Mouse (Mus musculus): Measurements from ENCODE around the gene Hoxc11. TPM values are rescaled to one million over a fixed set of nuclear protein-coding genes. Genes with fewer than 3 reads are reported as not detected.

The Hoxc11 gene
- total RNA-seq, 2 experiments from 2014 or later, result not detected

DNA sequence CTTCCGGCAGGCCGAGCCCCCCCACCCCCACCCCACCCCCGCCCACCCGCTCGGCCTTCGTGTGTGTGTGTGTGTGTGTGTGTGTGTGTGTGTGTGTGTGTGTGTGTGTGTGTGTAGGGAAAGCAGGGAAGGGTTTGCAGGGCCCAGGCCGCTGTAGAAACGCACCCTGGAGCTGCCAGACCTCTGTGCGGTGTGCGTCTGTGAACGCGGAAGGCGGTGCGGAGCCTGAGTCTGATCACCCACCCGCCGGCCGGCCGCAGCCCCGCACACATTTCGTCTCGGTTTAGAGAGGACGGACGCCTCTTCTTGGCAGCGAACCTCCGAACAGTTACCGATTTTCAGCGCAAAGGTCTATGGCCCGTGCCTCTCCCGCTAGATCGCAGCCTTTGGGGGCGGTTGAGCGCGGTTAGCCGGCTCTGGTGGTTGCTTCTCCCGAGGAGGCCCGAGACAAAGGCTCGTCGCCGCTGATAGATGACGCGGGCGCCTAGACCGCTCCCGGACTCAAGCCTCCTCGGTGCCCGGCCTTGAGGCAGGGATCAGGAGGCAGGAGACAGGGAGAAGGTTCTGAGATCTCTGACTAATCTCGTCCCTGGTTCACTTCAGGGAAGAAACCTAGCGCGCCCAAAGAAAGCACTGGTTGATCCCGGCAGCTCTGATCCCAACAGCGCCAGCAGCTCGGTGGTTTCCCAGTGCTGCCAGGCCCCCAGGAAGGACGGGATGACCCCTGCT lies 11.3 kb upstream of the Hoxc11 start:
- no peak for DNase-seq (ENCODE audit: extremely low spot score in 1 of 2, low spot score in 2 of 2)
- Histone ChIP-seq H3K4me3 (no peak overlapping the region), H3K27ac (no peak overlapping the region)
- intact Hi-C loops (cut with DNase I), result no loop called here
- no peak for TF ChIP-seq CTCF (IDR thresholded peaks at IDR 0.05)

DNA sequence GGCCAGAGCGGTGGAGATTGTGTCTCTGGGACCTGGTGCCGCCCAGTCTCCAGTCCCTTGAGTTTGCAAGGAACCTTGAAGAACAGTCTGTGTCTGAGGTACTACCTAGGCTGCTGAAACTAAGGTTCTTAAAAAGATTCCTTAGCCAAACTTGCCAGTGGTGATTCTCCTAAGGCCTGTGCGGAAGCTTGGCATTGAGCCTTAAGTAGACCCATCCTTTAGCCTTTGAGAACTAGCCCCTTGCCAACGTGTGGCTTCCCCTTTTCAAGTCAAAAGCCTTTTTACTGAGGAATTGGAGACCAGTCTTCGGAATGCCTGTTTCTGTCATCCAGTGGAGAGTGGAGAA lies 10.8 kb upstream of the Hoxc11 start:
- Histone ChIP-seq H3K4me3 (no peak overlapping the region), H3K27ac (no peak overlapping the region)
- no peak for TF ChIP-seq CTCF (IDR thresholded peaks at IDR 0.05)
- DNase-seq (ENCODE audit: extremely low spot score in 1 of 2, low spot score in 2 of 2), result no peak
- intact Hi-C loops (cut with DNase I), result no loop called here

DNA sequence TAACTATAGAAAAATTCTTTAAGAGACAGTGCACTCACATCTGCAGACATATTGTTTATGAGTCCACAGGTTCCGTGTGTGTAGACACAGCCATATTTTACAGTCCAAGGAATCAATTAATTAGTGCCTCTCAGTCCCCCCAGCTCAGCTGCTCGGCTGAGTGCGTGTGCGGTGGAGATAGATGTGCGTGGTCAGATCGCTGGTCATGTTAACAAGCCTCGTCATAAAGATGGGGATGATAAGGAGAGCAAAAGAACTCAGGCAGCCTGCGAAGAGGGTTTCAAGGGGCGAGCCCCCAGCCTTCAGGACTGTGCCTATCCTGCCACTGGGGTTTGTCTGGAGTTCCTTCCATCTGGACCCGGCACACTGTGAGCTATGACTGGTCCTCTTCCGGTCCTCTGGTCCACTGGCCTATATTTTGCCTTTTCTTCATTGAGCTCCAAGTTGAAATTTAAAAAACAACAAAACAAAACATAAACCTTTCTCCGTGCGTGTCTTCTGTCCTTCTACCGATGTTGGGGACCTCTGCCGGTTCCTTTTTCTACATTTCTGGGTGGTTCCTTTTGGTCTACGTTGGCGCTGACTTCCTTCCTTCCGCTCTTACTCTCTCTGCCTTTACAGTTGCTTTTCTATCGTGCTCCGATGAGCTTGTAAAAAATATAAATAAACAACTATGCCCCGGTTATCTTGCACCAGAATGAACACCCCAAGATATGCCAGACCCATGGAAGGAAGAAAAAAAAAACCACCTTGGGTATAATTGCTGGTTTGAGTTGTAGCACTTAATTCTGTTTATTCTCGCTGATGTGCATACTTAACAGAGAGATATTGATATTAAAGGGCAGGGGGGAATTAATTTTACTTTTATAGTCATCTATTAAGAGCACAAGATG lies 8.8 kb upstream of the Hoxc11 start:
- no peak for TF ChIP-seq CTCF (IDR thresholded peaks at IDR 0.05)
- DNase-seq (ENCODE audit: extremely low spot score in 1 of 2, low spot score in 2 of 2), result no peak
- no peak overlapping the region for H3K27ac ChIP-seq
- intact Hi-C loops (cut with DNase I), result no loop called here
- no peak overlapping the region for H3K4me3 ChIP-seq

DNA sequence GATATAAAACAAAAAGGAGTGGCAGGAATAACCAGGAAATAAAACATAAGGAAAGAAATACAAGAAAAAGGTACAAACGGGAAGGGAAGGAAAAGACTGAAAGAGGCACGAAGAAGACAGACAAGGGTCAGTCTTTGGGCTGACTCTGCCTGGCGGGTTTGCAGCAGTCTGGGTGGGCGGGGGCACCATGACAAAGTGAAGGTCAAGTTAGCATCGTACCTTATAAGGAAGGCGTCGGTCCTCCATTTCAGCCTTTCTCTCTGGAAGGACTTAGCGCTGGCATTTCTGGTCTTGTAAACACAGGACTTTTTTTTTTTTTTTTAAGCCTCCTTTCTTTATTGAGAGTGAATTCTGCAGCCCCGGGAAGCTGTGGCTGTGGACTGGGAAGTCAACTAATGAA lies 7.0 kb upstream of the Hoxc11 start:
- no peak for DNase-seq (ENCODE audit: extremely low spot score in 1 of 2, low spot score in 2 of 2)
- intact Hi-C loops (cut with DNase I), result no loop called here
- H3K4me3 ChIP-seq, result no peak overlapping the region
- TF ChIP-seq CTCF (IDR thresholded peaks at IDR 0.05), result no peak
- H3K27ac ChIP-seq, result no peak overlapping the region

DNA sequence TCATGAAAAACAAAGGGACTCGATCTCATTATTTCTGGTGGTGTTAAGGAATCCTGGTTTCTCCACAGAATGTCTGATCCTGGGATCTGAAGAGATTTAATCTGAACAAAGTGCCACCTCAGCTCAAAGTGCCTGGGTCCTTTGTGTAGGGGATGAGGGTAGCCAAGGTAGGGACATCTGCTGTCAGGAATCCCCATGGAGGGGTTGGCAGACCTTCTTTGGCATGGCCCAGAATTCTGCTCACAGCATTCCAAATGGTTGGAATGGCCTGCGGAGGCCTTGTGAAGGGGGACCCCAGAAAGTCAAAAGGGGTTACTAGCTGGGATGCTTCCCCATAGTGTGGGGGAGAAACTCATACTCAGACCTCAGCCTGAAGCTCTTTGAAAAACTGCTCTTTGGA lies 5.4 kb upstream of the Hoxc11 start:
- Histone ChIP-seq H3K4me3 (no peak overlapping the region), H3K27ac (no peak overlapping the region)
- TF ChIP-seq CTCF (IDR thresholded peaks at IDR 0.05), result no peak
- no peak for DNase-seq (ENCODE audit: extremely low spot score in 1 of 2, low spot score in 2 of 2)
- intact Hi-C loops (cut with DNase I), result no loop called here

DNA sequence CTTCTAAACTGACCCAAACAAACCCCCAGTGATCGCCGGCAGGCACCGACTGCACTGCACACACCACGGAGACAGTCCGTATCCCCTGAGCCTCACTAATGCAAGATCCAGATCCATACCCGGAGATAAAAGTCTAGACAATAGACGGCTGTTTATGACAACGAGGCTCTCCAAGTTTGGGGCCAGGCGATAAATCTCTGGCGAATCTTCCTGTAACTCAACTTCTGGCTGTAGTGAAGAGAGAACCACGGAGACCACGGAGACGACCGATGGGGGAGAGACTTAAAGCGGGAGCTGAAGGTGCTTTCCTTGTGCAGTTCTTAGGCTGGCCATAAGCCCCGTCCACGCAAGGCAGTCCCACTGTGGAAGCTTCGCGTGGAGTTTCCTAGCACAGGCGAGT lies 4.5 kb upstream of the Hoxc11 start:
- DNase-seq (ENCODE audit: extremely low spot score in 1 of 2, low spot score in 2 of 2), result no peak
- intact Hi-C loops (cut with DNase I), result no loop called here

DNA sequence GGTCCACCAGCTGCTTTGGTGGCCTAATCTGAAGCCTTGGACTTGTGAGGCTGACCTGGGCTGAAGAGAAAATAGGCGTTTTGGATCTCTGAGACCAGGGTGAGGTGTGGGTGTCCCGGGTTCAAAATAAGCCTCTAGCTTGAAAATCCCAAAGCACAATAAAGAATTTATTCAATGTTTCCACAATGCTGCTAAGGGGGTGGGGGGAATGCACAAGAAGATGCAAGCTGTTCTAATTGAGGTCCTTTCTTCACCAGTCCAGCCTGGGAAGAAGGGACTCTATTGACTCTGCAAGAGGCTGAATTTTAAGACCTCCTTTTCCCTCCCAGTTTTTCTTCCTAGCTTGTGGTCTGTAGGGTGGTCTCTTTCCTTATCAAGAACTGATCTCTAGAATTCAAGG lies 3.4 kb upstream of the Hoxc11 start:
- TF ChIP-seq CTCF (IDR thresholded peaks at IDR 0.05), result no peak
- intact Hi-C loops (cut with DNase I), result no loop called here
- no peak for DNase-seq (ENCODE audit: extremely low spot score in 1 of 2, low spot score in 2 of 2)
- Histone ChIP-seq H3K27ac (no peak overlapping the region), H3K4me3 (no peak overlapping the region)

More for the DNA sequence above, 4.5 kb upstream of the Hoxc11 start:
- TF ChIP-seq CTCF (IDR thresholded peaks at IDR 0.05), result no peak
- Histone ChIP-seq H3K4me3 (no peak overlapping the region), H3K27ac (no peak overlapping the region)

DNA sequence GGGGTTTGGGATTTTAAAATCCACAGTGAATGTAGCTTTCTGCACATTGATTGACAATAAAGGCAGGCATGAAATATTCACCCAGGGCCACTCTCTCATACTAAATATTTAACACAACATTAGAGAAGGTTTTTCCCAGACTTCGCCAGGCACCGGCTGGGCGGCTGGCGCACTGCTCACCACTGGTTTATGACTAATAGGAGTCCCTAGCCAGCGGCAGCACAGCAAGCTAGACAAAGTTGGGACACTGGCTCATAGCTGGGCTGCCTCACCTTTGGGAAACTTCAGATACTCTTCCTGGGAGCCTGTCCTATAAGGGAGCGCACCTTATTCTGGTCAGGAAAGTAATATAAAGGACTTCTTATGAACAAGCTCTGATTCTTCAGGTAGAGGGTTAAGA lies 666 bp upstream of the Hoxc11 start:
- intact Hi-C loops (cut with DNase I), result no loop called here
- no peak for TF ChIP-seq CTCF (IDR thresholded peaks at IDR 0.05)
- DNase-seq (ENCODE audit: extremely low spot score in 1 of 2, low spot score in 2 of 2), result no peak
- Histone ChIP-seq H3K27ac (no peak overlapping the region), H3K4me3 (no peak overlapping the region)

DNA sequence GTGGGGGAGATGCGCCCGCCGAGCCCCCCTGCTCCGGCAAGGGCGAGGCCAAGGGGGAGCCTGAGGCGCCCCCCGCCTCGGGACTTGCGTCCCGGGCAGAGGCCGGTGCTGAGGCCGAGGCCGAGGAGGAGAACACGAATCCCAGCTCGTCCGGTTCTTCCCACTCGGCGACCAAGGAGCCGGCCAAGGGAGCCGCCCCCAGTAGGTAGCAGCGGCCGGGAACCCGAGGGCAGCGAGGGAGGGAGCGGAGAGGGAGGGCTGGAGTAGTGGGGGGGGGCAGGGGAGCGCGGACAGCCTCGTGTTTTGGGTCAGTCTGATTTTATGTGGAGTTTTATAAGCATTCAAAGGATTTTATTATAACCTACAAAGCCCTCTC lies 768 bp downstream of the Hoxc11 start:
- DNase-seq (ENCODE audit: extremely low spot score in 1 of 2, low spot score in 2 of 2), result no peak
- Histone ChIP-seq H3K27ac (no peak overlapping the region), H3K4me3 (no peak overlapping the region)
- intact Hi-C loops (cut with DNase I), result no loop called here
- TF ChIP-seq CTCF (IDR thresholded peaks at IDR 0.05), result no peak

DNA sequence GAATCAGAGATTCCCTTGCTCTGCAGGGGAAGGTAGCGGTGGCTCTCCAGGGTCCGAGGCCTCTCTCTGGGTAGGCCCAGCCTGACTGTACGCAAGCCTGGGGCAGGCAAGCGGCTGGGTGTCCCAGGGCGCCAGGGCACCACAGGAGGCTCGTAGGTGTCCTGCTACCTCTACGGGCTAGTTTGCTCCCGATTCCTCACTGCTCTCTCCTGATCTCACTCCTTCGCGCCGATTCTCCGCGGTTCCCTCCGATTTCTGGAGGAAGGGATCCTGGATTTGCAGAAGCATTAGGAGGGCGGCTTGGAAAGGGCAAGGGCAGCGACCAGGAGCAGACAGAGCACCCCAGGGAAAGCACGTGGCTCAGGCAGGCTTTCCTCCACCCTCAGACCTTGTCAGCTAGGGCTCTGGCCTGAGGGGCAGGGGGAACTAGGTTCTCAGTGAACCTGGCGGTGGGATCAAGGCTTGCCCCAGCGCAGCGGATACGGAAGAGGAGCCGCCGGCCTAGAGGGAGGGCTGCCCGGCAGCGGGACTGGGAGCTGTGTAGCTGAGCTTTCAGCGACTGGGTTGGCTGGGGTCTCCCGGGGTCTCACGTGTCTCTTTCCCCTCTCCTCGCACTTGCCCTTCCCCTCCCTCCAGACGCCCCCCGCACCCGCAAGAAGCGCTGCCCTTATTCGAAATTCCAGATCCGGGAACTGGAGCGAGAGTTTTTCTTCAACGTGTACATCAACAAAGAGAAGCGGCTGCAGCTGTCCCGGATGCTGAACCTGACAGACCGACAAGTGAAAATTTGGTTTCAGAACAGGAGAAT lies 1.8 kb downstream of the Hoxc11 start:
- Histone ChIP-seq H3K4me3 (no peak overlapping the region), H3K27ac (no peak overlapping the region)
- intact Hi-C loops (cut with DNase I), result no loop called here
- no peak for DNase-seq (ENCODE audit: extremely low spot score in 1 of 2, low spot score in 2 of 2)
- no peak for TF ChIP-seq CTCF (IDR thresholded peaks at IDR 0.05)

DNA sequence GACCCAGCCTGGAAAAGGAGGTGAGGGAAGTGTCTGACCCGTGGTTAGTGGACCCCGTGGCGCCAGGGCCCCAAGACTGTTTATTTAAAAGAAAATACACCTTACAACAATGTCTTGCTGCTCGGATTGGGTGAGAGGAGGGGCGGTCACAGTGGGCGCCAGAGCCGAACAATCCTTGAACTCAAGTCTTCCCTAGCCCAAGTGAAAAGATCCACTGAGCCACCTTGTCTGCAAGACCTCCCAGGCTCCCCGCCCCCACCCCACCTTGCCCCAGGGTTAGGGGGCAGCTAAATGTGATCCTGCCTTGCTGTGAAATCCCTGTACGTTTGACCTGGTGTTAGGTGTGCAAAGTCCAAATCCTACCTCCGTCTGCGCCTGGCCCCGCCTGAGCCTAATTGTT lies 2.7 kb downstream of the Hoxc11 start:
- Histone ChIP-seq H3K27ac (no peak overlapping the region), H3K4me3 (no peak overlapping the region)
- intact Hi-C loops (cut with DNase I), result no loop called here
- TF ChIP-seq CTCF (IDR thresholded peaks at IDR 0.05), result no peak
- DNase-seq (ENCODE audit: extremely low spot score in 1 of 2, low spot score in 2 of 2), result no peak

DNA sequence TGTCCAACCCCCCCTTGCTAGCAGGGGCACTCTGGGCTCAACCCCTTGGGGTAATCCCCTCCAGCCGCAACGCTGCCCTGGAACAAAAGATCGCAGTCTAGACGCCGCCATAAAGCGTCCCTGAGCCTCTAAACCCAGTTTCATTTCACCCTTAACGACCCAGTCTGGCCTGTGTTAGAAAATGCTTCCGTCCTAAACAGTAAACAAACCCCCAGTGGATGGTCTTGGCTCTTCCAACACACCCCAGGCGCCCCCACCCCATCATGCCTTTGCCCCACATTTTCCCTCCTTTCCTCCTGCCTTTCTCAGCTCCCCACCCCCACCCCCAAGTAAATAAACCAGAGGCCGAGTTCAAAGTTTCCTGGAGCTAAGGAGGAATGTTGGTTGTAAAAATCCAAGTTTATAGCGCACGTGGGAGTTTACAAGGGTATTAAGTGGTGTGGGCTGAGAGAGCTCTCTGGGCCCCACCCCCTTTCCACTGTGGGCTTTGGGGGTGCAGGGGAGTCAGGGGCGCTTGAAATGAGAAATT lies 5.5 kb downstream of the Hoxc11 start:
- no peak for DNase-seq (ENCODE audit: extremely low spot score in 1 of 2, low spot score in 2 of 2)
- Histone ChIP-seq H3K4me3 (no peak overlapping the region), H3K27ac (no peak overlapping the region)
- no peak for TF ChIP-seq CTCF (IDR thresholded peaks at IDR 0.05)
- intact Hi-C loops (cut with DNase I), result loop anchor here (5.0 kb wide), 1 partner anchor 103 kb away; no protein-coding TSS in a partner anchor

Data from left cerebral cortex, adult 2 months (tissue).